Mouse (Mus musculus) kidney, postnatal 36 days (tissue): ENCODE results near the gene Map7.

Source experiments
- DNase-seq, 2 experiments: peaks; one replicate each; pipeline ENCODE4 v3.0.0; 2021 to 2022; ENCODE audit warnings: mixed read lengths in 2 of 2

Map7 gene

DNA sequence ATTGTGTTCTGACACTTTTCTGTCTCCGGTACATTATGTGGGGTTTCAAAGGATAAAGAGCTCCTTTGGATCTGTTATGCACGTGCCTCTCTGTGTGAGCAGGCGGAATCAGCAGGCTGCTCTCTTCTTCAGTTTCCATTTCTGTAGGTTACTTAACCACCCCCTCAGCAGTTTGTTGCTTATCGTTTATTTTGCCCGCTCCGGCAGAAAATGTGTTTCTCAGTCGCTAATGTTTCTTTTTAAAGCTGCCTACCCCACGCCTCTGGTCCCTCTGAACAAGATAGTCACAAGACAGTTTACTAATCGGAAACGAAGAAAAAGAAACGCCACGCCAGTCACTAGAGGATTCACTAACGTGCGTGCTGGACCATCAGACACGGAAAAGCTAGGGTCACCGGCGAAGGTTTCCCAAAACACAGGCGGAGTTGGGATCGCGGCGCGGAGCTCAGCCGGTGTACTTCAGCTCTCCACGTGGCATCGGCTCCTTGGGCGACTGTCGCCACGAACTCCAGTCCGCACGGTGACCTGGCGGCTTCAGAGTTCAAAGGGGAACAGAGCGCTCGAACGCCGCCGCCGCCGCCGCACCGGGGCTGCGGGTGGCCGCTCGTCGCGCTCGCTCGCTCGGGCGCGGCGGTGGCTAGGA is at the start of gene Map7:
Gene Map7 (plus strand): TSS at position 342 of the 643 bp plus-strand sequence.
- no peak for DNase-seq

DNA sequence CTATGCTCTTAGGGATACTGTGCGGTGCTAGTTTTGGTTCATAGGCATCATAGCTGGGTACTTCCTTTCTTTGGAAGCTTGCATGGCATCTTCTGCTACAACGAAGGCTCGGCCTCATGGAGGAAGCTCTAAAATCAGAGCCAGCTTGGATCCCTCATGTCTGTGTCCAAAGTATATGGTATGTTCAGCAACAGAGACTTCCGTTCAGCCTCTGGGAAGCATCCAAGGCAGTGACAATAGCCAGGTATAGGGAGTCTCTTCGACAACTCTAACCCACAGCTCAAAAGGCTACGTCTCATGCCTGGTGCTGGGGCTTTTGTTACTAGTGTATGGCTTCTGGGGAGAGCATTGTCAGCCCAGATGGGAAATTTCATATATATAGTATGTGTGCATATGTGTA is 46.8 kb upstream of the Map7 start:
- DNase-seq: no peak

DNA sequence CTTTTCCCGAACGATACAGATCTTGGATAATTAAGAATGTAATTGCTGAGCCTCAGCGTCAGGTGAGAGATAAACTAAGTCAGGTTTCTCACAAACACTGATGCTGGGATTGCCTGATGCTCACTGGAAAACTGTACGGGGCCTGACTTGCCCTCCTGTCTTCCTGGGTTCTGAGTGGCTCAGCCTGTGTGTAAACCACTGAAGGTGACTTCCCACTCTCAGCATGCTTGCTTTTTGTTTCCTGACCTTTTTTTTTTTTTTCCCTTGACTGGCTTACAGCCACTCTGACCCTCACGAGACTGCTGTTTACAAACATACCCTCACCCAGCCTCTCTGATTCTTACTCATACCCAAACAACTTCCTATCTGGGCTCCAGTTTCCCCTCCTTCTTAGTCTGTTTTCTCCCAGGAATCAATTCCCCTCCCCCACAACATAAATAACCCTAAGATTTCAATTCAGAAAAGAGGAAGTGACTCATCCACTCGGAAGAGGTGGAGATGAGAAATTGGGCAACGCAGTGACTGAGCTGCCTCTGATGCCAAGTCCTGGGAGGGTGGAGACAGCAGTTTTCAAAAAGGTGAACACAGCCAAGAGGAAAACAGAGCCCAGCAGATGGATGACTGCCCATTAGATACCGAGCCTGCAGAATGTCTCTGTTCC is 43.9 kb upstream of the Map7 start:
- peak; percentile 64 to 76 for DNase-seq

DNA sequence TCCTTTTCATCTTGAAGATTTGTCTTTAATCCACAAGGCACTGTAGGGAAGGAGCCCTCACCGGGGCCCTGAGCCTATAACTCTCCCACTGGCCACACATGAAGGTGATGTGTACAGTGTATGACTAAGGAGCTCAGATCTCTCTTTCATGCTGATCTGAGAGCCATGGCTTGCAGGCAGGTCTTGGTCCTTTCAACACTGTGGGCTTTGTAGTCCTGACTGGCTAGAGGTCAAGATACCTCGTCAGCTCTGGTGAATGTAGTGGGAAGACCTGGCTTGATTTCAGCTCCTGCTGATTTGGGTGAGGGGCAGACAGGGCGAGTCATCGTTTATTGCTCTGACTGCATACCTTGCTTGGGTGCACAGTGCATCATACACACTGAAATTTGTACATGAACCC is 42.7 kb upstream of the Map7 start:
- no peak for DNase-seq

DNA sequence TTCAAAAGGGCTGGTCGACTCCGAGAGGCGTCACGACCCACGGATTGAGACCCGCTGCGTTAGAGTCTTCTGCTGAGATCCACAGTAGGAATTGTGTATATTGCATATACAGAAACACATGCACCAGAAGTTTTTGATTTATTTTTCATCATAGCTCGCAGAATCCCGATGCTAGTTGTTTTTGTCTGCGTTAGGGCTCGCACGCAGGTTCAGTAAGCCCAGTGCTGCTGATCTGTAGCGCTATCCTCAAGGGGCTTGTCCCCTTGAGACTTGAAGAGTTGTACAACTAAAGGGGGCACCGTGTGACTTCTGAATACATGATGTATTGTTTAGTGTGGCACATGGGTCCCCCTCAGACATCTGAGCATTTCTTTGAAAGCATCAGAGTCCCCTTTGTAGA is 41.2 kb upstream of the Map7 start:
- no peak for DNase-seq

DNA sequence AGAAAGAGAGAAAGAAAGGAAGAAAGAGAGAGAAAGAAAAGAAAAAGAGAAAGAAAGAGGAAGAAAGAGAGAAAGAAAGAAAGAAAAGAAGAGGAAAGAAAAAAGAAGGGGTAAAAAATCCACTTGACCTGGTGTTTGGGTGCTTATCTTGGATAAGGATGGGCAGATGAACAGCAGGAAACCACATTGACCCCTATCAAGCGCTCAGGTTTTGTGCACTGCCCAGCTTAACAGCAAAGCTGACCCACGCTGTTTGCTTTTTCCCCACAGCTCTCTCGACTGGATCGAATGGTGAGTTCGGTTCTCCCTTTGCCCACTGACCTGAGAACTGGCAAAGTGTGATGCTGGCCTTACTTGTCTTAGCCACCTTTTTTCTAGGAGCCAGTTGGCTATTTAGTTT is 36.8 kb upstream of the Map7 start:
- no peak for DNase-seq

DNA sequence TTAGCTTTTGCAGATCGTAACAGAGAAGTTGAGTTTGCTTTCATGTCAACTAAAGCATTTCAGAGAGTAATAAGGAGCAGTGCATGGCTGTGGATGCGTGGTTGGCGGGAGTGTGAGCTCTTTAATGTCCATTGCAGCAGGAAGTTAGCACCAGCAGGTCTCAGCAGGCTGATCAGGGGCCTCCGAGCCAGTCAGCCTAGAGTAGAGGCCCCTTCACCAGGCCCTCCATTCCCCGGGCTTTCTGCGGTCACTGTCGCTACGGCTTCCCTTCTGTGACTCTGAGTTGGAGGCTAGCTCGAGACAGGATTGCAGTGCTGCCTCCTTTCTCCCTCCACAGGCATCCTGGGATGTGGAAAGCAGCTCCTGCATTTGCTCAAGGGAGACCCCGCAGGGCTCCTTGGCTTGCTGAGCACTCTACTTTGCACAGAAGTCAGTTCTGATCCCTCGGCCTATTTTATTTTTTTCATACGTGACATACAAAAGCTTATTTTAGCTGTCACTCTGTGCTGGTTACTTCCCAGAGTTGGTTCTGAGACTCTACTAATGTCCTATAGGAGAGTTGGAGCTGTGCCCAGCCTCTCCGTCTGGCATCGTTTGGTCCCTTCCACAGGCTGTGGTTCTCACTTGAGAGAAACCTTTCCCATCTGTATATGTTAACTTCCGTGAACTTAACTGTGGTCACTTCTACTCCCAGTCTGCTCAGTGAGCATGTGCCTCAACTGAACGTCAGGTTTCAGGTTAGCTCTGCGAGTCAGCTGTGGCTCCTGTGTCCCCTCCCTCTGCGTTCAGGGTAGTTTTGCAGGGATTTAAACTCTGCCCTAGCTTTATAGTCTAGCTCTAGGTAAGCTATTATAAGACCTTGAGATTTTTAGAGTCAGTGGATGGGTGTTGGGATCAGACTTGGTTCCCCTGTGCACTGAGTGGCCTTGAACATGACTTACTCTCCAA is 36.0 kb upstream of the Map7 start:
- DNase-seq: no peak

DNA sequence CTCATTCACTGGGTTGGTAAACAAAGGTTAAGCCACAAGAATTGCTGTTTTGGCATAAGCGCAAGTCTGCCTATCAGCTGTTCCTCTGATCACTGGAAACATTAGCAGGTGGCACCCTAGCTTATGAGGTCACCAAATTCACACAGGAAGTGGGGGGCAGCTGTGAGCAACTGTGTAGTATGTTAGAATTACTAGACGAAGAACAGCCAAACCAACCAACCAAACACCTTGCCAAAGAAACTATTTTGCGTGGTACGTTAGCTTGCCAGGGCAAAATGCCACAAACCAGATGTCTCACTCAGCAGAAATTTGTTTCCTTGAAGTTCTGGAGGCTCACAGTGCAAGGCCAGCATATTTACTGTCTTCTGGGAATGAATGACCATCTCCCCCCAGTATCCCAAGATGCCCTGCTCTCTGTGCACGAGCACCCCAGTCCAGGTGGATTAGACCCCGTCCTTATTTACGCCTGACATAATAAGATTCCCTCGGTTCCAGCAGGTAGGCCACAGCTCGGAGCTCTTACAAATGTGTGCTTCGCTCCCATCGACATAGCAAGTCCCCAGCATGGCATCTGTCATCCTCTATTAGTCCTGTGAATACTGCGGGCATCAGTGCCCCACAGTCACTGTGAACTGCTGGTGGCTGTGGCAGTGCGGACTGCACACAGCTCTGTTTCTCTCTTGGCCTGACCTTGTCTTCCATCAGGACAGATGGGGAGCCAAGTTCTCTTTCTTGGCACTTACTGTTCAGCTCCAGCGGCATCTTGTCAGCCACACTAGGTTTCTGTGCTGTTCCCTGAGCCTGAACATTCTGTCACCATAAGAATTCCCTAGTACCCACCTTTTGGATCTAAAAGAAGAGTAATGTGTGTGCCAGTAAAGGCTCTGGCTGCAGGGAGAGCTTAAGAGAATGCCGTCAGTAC is 28.5 kb upstream of the Map7 start:
- DNase-seq: peak; percentile 27 to 40

DNA sequence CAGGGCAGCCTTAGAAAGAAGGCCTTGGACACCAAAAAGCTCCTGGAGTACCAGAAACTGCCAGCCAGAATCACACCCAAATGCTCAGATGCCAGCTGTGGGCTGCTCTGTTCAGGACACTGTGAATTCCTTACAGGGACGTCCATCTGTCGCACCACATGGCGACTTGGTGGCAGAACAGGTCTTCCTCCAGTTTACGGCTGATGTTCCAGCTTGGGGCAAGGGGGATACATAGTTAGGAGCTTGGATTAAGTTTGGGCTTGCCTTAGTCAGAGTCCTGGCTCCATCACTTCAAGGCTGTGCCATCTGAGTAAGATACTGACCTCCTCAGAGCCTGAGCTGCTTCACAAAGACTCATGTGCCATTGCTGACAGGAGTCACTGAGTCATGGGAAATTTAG is 26.3 kb upstream of the Map7 start:
- no peak for DNase-seq

DNA sequence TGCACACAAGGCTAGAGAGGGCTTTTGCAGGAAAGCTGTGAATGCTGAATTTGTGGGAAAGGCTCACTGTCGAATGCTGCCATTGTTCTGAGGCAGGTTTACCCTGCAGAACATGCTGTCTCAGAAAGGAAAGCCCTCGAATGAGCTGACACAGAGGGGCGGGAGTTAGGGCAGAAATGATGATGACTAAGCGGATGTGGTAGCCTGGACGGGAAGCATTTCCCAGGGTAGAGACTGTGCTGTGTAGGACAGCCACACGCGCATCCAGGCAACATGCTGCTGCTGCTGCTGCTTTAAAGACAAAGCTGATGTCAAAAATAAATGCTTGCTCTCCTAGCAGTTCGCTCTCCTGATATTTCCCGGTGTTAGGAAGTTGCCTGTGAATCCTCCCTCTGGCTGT is 24.9 kb upstream of the Map7 start:
- peak; percentile 48 to 56 for DNase-seq

DNA sequence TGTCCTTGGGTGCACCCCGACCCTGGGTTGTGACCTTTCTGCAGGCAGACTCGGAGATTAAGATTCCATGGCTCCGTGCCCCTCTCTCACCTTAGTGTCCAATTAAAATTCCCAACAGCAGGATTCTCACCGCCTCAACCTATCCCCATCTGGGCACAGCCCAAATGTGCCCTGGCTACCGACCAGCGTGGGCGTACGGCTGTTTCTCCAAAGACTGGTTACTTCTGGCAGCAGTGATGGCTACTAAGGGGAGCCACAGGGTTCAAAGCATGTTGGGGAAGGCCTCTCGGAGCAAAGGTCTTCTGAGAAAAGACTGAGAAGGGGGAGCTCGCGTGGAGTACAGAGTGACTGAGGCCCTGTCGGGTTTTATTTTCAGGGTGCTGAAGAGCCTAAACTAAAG is 23.7 kb upstream of the Map7 start:
- peak; percentile 43 to 45 for DNase-seq

DNA sequence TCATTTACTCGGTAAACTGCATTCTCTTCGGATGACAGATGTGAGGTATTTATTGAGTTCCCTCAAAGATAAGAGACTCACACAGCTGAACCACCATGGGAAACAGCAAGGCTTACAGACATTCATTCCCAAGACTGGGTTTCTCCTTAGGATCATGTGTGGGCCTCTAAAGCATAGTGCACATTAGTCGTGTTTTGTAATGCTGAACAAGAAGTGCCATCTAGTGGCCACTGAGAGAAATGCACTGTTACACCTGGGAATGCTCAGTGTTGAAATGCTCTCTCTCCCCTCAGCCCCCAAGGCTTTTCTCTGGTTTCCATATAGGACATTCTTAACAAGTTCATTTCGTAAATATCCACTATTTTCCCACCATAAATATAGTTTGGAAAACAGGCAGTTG is 23.0 kb upstream of the Map7 start:
- peak; percentile 58 to 76 for DNase-seq

DNA sequence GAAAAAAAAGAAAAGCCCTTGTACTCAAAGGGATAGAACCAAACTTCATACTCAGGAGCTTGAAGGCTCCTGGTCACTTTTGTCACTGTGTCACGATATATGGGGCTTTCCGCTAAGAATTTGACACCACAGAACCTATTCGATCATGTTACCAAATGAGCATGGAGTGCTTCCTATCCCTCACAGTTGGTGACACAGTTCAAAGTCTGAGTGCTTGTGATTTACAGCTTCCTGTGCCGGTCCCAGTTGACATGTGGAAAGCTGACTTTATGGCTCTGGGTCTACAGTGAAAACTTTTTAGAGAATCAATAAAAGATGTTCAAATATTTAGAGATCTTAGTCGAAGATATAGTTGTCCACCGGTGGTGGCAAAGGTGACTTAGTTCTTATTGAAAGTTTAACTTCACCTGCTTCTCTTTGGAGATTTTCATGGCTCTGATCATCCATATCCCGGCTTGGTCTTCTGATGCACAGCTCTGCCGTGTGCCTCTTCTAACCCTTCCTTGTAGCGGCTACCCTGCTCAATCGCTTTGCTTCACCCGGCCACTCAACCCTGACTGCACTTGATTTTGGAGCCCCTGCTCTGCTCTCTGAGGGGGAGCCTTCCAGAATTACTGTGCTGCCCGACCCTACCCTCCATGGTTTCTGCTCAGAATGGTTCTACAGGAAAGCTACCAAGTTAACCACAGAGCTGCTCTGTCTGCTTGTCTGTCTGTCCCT is 15.2 kb upstream of the Map7 start:
- DNase-seq: no peak

DNA sequence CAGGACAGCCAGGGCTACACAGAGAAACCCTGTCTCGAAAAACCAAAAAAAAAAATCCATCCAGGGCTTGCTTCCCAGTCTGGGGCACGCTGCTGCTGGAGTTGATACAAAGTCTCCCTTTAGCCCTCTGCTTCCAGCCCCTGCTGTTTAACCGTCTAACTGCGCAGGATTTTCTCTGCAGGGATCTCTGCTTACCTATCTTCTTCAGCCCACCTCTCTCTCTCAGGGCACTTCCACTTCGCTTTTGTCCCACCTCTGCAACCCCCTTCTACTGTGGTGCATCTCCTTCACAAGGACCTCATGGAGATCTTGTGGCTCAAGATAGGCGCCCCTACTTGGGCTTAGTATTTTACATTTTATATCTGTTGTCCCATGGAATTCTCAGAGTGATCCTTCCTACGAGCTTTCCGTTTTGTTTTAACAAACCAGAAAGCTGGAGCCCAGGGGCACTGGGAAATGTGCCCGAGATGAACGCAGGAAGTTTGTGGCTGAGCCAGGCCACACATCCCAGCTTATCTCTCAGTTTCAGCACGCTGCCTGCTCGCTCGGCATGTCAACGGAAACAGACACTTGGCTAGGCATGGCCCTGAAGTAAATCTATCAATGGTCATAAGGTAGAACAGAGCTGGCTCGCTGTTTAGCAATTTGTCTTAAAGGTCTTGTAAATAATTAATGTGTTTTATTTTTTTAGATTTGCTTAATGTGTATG is 12.8 kb upstream of the Map7 start:
- DNase-seq: peak in 1 of 2 experiments; percentile 61

DNA sequence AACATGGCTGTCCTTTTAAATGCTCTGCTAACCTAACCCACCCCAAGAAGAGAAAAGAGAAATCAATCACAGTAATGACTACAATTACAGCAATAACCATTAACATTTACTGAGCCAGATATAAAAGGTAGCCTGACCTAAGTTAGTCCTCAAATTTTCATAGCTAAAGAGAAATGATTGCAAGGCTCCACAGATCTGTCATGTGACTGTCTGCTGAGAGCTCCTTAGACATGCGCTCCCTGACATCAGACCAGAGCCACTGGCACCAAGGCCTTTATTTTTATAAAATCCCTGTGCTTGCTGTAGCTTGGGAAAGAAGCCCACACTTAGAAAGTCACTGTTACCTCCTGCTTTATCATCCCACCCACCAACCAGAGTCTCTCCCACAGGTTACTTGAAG is 11.8 kb upstream of the Map7 start:
- no peak for DNase-seq

DNA sequence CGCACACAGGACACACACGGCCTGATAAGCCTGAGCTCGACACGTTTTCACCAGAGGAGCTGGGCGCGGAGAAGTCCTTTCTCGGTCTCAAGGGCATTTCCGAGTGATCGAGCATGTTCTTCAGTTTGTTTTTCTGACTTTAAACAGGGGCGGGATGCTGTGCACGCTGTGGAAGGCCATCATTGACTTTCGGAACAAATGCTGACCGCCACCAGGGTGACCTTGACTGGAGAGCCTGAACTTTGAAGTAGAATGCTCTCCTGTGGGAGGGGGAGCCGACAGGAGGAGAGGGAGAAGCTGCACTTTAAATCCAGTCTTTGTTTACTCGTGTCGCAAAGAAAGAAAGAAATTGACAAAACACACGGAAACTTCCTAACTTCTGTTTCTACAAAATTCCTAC is 6.9 kb upstream of the Map7 start:
- no peak for DNase-seq

DNA sequence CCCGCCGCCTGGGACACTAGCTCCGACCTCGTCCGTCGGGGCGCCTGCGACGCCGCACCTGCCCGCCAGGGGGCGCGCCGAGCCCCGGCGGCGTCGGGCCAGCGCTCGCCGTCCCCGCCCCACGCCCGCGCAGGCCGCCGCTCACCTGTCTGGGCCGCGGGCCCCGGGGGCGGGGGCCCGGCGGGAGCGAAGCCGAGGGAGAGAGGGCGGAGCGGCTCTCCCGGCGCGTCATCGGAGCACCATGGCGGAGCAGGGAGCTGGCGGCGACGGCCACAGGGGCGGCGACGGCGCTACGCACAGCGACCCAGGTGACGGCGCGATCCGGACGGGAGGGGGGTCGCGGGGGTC is 476 bp downstream of the Map7 start:
- peak; percentile 79 to 88 for DNase-seq

DNA sequence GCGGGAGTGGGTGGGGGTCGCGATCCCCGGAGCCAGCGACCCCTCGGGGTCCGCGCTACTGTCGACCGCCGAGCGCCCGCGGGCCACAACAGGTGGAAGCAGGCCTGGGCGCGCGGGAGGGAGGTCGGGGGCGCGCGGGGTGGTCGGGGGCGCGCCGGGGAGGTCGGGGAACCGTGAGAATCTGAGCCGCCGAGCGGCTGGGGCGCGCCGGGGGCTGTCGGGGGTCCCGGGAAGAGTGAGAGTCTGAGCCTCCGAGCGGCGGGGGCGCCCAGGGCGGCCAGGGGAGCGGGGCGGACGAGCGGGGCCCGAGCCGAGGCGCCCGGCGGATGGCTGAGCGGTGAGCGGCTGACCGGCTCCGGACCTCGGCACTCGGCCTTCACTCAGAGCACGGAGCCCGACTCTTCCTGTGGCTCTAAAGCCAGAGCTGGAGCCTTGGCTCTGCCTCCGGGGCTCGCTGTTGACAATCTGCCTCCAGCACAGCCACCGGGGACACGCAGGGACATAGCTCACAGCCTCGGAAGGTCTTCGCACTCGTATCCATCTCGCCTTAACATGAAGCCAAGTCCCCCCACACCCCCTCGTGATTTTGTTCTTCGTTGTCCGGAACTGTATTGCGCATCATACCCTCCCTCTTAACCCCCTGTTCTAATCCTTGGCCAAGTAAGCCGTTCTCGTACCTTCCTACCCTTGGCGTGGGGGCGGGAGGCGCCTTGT is 1.0 kb downstream of the Map7 start:
- DNase-seq: peak; percentile 32 to 65

DNA sequence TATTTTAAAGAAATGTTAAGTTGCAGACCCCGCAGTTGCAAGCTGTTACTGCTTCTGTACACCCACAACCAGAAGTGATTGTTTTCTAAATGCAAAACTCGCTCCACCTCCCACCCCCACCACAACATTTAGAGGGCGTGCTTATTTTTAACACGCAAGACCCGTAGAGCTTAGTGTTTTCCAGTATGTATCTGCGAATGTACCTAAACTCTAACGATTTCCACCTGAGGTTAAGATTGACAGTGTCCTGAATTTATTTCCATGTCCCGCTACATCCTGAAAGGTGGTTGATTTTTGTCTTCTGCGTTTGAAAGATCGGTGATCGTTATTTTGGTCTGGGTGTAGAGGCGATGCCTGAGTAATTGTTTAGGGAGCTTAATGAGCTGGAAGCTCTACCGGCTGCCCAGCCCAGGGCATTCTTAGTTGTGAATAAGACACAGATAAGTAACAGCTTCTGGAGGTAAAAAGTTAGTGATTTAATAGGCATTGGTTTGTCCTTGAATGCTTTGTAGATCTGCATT is 1.6 kb downstream of the Map7 start:
- peak in 1 of 2 experiments; percentile 27 for DNase-seq

DNA sequence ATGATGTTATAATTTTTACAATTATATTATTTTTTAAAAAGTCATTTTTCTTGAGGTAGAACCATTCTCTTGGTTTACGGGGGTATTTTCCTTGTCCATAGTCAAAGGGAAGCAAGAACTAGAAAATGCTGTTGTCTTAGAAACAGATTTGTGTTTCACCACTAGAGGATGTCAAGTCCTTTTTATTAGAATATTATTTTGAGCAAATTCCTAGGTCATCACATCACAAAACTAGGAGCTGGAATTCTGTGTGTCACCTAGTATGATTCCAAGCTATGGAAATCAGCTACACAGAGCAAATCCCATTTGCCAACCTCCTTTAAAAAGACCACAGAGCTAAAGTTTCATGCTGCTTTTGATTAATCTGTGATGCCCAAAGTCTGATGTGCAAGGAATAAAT is 3.9 kb downstream of the Map7 start:
- DNase-seq: no peak
